ENCODE assay signal across 21 mouse cellular contexts in genomic region chr6:55045326-55045725, GRCm38 (mm10). TPM values are rescaled to one million over a fixed set of nuclear protein-coding genes. Genes with fewer than 3 reads are reported as not detected.
A peak's percentile ranks its signal among the peaks of the same experiment; 100 is the strongest.
DNase-seq lines count a peak whose midpoint lies in the region; ATAC-seq and TF ChIP-seq lines count a peak whose summit lies in the region.
"Had no signal": no experiment of that assay in that cellular context is flagged by ENCODE, and none has a peak within 500 bp of the region (broad histone marks: within the 10 kb centered on the region; RNA-seq: fewer than 3 reads in every experiment).

No protein-coding gene starts in this region.

- peaks cover 56% of the 10 kb centered on the region for H3K79me2 ChIP-seq in MEL (ENCODE audit: control insufficient read depth, insufficient read depth, low read length, poor library complexity)

- H3K9ac ChIP-seq in MEL (ENCODE audit: control insufficient read depth, low read depth, low read length, poor library complexity, severe bottlenecking): no peak overlapping the region
- no peak overlapping the region for H3K9ac ChIP-seq in midbrain, embryonic 13.5 days (replicated peaks)
- H3K9ac ChIP-seq: embryonic facial prominence, embryonic 12.5 days; forebrain, embryonic 15.5 days; forebrain, postnatal 0 days had no signal

- TF ChIP-seq CTCF in MEL (IDR thresholded peaks at IDR 0.05 in 2 of 3, conservative IDR thresholded peaks at IDR 0.05 in 1 of 3; ENCODE audit: control insufficient read depth in 1 of 3, insufficient read depth in 1 of 3, low read depth in 2 of 3, low read length in 3 of 3, poor library complexity in 1 of 3, severe bottlenecking in 1 of 3): no peak

- no peak overlapping the region for H3K4me2 ChIP-seq in midbrain, embryonic 13.5 days (replicated peaks)
- H3K4me2 ChIP-seq: embryonic facial prominence, embryonic 12.5 days; forebrain, embryonic 13.5 days; forebrain, embryonic 15.5 days had no signal

- WGBS in midbrain, embryonic 13.5 days: 67% methylated on average over 1 of the region's 1 CpGs

- DNase-seq in heart, adult 11 months: peak; percentile 74
- no peak for DNase-seq in heart, postnatal 4 days
- DNase-seq in A20 (ENCODE audit: low read depth, low spot score) (peak; percentile 60), MEL (ENCODE audit: low read depth, low spot score) (peak; percentile 51)
- DNase-seq in spleen, adult 12 weeks (ENCODE audit: low spot score): no peak
- DNase-seq: adrenal gland, adult 2 months; adrenal gland, postnatal 10 days; adrenal gland, postnatal 25 days; cerebellum, adult 11 months; cerebellum, adult 2 months; cerebellum, adult 9-10 months; cerebellum, postnatal 10 days; cerebellum, postnatal 25 days; forebrain, postnatal 0 days had no signal

- no peak overlapping the region for H3K4me3 ChIP-seq in MEL (ENCODE audit: control insufficient read depth in 1 of 2, insufficient read depth in 1 of 2, low read depth in 2 of 2, low read length in 2 of 2)
- no peak overlapping the region for H3K4me3 ChIP-seq in midbrain, embryonic 13.5 days (replicated peaks)
- H3K4me3 ChIP-seq: embryonic facial prominence, embryonic 10.5 days; embryonic facial prominence, embryonic 12.5 days; forebrain, embryonic 13.5 days; forebrain, embryonic 15.5 days had no signal

- TF ChIP-seq RAD21 in MEL (IDR thresholded peaks at IDR 0.05; ENCODE audit: low read depth, low read length): no peak

- no peak for TF ChIP-seq EP300 in MEL (IDR thresholded peaks at IDR 0.05; ENCODE audit: low read depth in 1 of 2, low read length in 2 of 2)

- peaks cover 4 to 5% of the 10 kb centered on the region in 2 experiments; a peak in 2 of 4 replicates for H3K4me1 ChIP-seq in MEL (ENCODE audit: control insufficient read depth in 1 of 2, insufficient read depth in 2 of 2, low read length in 2 of 2)
- H3K4me1 ChIP-seq in midbrain, embryonic 13.5 days (replicated peaks): peaks cover 14% of the 10 kb centered on the region
- H3K4me1 ChIP-seq: embryonic facial prominence, embryonic 12.5 days had no signal

- ATAC-seq in granulocyte monocyte progenitor cell, adult 5-6 weeks (replicated peaks; ENCODE audit: poor library complexity, severe bottlenecking): 0 out of 2 replicates have a peak, but pooled peaks have one; percentile 3
- no peak for ATAC-seq in midbrain, embryonic 13.5 days
- ATAC-seq in CD4-positive, CD25-positive, alpha-beta regulatory T cell, adult 4 months: no peak
- ATAC-seq: forebrain, embryonic 13.5 days; forebrain, embryonic 15.5 days had no signal

- no peaks in the 10 kb centered on the region for H3K27me3 ChIP-seq in MEL (ENCODE audit: control insufficient read depth in 1 of 2, insufficient read depth in 2 of 2, low read length in 2 of 2)
- H3K27me3 ChIP-seq in midbrain, embryonic 13.5 days: no peaks in the 10 kb centered on the region
- H3K27me3 ChIP-seq: embryonic facial prominence, embryonic 12.5 days; forebrain, embryonic 13.5 days; forebrain, embryonic 15.5 days had no signal

- no peak for TF ChIP-seq POLR2A in MEL (IDR thresholded peaks at IDR 0.05; ENCODE audit: control insufficient read depth in 1 of 2, insufficient read depth in 1 of 2, low read depth in 1 of 2, low read length in 2 of 2, poor library complexity in 1 of 2)

- no peak overlapping the region for H3K27ac ChIP-seq in MEL (ENCODE audit: control insufficient read depth, low read depth, low read length)
- no peak overlapping the region for H3K27ac ChIP-seq in midbrain, embryonic 13.5 days
- H3K27ac ChIP-seq: embryonic facial prominence, embryonic 10.5 days; embryonic facial prominence, embryonic 12.5 days; forebrain, embryonic 13.5 days; forebrain, embryonic 15.5 days had no signal

- H3K9me3 ChIP-seq in MEL (replicated peaks; ENCODE audit: insufficient read depth, low read length): no peaks in the 10 kb centered on the region
- no peaks in the 10 kb centered on the region for H3K9me3 ChIP-seq in midbrain, embryonic 13.5 days
- H3K9me3 ChIP-seq: embryonic facial prominence, embryonic 10.5 days; embryonic facial prominence, embryonic 12.5 days; forebrain, embryonic 13.5 days; forebrain, embryonic 15.5 days had no signal

- H3K36me3 ChIP-seq in MEL (ENCODE audit: control insufficient read depth in 1 of 2, insufficient read depth in 2 of 2, low read length in 2 of 2): peaks cover 7 to 38% of the 10 kb centered on the region in 2 experiments
- H3K36me3 ChIP-seq in midbrain, embryonic 13.5 days: peaks cover 32% of the 10 kb centered on the region

TF ChIP-seq in MEL, 35 proteins besides CTCF, POLR2A, EP300 and RAD21:
- no peak for TF ChIP-seq ETS1 (IDR thresholded peaks at IDR 0.05; ENCODE audit: low read depth, low read length)
- no peak for TF ChIP-seq CHD1 (IDR thresholded peaks at IDR 0.05; ENCODE audit: low read depth, low read length)
- TF ChIP-seq JUND (IDR thresholded peaks at IDR 0.05; ENCODE audit: low read depth, low read length): no peak

RNA-seq across cellular contexts. Expression of gene Gars, which starts 7.5 kb away (rescaled TPM):
- total RNA-seq in heart, postnatal 4 days (2021): 10 to 100 TPM; 93.7 to 98.2 TPM
- 171 and 237 TPM in 2 replicates for total RNA-seq in MEL (2012; rRNA removed)
- polyA plus RNA-seq in MEL (2012; ENCODE audit: insufficient read depth in 1 of 2, insufficient read length in 2 of 2, low read depth in 1 of 2, low replicate concordance in 2 of 2, missing spikeins in 1 of 2): 100 to 1,000 TPM; 225 to 325 TPM
- 72.5 and 76.4 TPM in 2 replicates for total RNA-seq in granulocyte monocyte progenitor cell, adult 5-6 weeks (2014; fragmentation: Nextera tagmentation)
- 114 and 122 TPM in 2 replicates for total RNA-seq in granulocyte monocyte progenitor cell, adult 5-6 weeks (2017)
- 202 and 208 TPM in 2 replicates for polyA plus RNA-seq in midbrain, embryonic 13.5 days (2015; fragmentation: Nextera tagmentation; extraction: Ambion mirVana)
- 10 to 100 TPM; 21.0 to 24.7 TPM for polyA plus RNA-seq in CD4-positive, CD25-positive, alpha-beta regulatory T cell, adult 4 months (2017; shearing (Covaris generic))

RNA-seq across cellular contexts. Expression of gene Ggct, which starts 52.6 kb away (rescaled TPM):
- 10 to 100 TPM in 1 of 2 experiments, 1 to 10 TPM in 1; 8.8 to 10.2 TPM for total RNA-seq in heart, postnatal 4 days (2021)
- 19.1 and 23.7 TPM in 2 replicates for total RNA-seq in MEL (2012; rRNA removed)
- polyA plus RNA-seq in MEL (2012; ENCODE audit: insufficient read depth in 1 of 2, insufficient read length in 2 of 2, low read depth in 1 of 2, low replicate concordance in 2 of 2, missing spikeins in 1 of 2): 10 to 100 TPM in 1 of 2 experiments, not detected in 1; 41.6 TPM
- 12.8 and 18.7 TPM in 2 replicates for total RNA-seq in granulocyte monocyte progenitor cell, adult 5-6 weeks (2014; fragmentation: Nextera tagmentation)
- total RNA-seq in granulocyte monocyte progenitor cell, adult 5-6 weeks (2017): 39.6 and 41.1 TPM in 2 replicates
- 9.4 and 11.8 TPM in 2 replicates for polyA plus RNA-seq in midbrain, embryonic 13.5 days (2015; fragmentation: Nextera tagmentation; extraction: Ambion mirVana)
- 10 to 100 TPM; 19.8 to 34.0 TPM for polyA plus RNA-seq in CD4-positive, CD25-positive, alpha-beta regulatory T cell, adult 4 months (2017; shearing (Covaris generic))

Comparison
In these comparisons a context has a peak if more than half of its experiments do, and no peak if none do; other contexts are left out.
1. DNase-seq: peak in heart, adult 11 months (single experiment), A20 (single experiment) and MEL (single experiment); none in heart, postnatal 4 days (single experiment) and spleen, adult 12 weeks (single experiment).